Mouse (Mus musculus) layer of hippocampus, postnatal 36 days (tissue): ENCODE measurements around the gene Wdr60. TPM values are rescaled to one million over a fixed set of nuclear protein-coding genes. Genes with fewer than 3 reads are reported as not detected.
"Not testable (repeated sequence)": the region's sequence is repeated elsewhere in the genome, so short reads cannot be mapped to it uniquely, and the experiment has no call there.

Source experiments
- DNase-seq, 2 experiments: peaks; one replicate each; pipeline ENCODE4 v3.0.0; 2022
- total RNA-seq, 2 experiments: library from RNA; stranded (reverse); gene quantifications; 2 replicates each; pipeline ENCODE4 v1.2.3; 2021

Gene Wdr60
- 10 to 100 TPM; 17.2 to 17.6 TPM for total RNA-seq

- DNase-seq: peak; percentile 89
Measured at GRCm38 (mm10) chr12:116262555-116263341, at the start of gene Wdr60. Gene Wdr60 (minus strand): TSS chr12:116263022.

- DNase-seq: no peak
Measured at GRCm38 (mm10) chr12:116308612-116309011, 45.8 kb upstream of the Wdr60 start.

DNA sequence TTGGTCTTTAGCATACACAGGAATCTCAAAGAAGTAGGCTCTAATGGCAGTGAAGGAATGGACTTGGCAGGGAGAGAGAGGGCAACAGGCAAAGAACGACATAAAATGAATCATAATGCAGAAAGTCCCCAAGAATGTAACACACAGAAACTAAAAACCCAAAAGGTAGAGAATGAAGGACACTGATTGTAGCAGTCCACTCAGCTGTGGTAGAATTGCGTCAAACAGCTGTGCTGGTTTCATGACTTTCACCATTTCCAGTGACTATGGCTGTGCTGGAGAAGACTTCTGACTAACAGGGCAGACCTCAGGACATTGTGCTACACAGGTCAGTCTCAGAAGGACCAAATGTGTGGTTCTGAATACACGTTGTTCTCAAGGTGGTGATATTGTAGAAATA is 45.0 kb upstream of the Wdr60 start:
- DNase-seq: no peak

DNA sequence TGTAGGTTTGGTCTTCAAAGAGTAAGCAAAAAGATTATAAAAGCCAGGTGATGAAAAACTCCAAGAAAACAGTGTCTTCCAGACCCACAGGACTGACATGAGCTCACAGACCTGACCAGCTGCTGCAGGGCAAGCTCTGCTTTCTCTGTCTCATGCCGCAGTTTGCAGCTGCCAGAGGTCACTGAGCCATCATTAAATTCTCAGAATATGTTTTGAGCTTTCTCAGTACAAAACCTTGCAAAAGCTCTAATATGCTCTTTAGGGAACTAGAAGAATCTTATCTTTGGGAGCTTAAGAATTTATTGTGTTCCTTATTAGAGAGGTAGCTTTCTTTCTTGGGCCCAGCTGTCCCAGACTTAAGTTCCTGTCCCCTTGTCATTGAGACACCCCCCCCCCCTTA is 43.2 kb upstream of the Wdr60 start:
- no peak for DNase-seq

- DNase-seq: no peak
Measured at GRCm38 (mm10) chr12:116302181-116302580, 39.4 kb upstream of the Wdr60 start.

DNA sequence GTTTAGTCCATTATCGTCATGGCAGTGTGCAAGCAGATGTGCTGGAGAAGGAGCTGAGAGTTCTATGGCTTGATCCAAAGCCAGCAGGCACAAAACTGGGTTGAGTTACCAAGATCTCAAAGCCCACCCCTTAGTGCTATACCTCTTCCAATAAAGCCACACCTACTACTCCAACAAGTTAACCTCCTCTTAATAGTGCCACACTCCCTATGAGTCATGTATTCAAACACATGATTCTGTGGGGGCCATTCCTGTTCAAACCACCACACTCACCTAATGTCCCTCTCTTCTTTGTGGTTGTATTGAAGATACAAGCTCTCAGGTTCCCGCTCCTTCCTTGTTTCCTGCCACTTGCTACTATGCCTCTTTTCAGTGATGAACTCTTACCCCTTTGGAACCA is 37.1 kb upstream of the Wdr60 start:
- no peak for DNase-seq

DNA sequence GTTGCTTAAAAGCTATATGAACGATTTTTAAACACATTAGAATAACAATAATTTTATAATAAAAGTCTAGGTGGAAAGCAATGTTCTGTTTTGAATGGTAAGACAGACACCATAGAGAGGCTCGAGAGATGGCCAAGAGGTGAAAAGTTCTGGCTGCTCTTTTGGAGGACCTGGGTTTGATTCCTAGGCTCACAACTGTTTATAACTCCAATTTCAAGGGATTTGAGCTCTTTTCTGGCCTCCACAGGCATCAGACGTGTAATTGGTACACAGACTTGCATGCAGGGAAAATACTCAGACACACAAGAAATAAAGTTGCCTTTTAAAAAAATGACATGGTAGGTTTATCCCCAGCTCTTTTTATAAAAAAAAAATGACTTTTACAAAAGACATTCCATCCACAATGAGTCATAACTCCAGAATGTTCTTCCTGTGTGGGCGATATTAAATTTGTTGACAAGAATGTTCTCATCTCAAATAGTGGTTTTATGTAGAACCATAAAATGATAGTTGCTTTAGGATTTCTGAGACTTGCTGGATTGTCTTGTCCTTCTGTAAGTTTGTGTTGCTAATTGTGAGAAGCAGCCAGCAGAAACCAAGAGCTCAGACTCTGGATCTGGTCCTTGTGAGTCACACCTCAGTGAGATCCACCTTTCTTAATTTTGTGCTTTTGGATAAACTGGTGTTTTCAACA is 30.9 kb upstream of the Wdr60 start:
- DNase-seq: no peak

DNA sequence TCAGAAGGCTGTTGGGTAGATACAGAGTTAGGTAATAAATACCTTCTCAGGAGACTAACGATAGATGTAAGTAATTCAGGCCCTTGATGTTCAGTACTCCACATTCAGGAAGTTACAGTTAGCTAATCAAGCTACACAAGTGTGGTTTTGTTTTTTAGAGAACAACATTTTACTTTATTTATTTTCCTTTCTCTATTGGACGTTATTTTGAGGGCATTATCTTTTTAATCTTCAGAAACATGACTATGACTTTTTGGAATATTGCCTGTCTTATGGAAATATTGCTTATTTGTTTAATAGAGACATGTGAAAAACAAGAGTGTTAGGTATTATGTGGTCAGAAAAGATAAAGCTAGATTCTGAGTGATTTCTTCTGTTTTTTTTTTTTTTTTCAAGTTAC is 30.4 kb upstream of the Wdr60 start:
- DNase-seq: no peak

GRCm38 (mm10) chr12:116283511-116283910 is 20.7 kb upstream of the Wdr60 start:
- DNase-seq: no peak

DNA sequence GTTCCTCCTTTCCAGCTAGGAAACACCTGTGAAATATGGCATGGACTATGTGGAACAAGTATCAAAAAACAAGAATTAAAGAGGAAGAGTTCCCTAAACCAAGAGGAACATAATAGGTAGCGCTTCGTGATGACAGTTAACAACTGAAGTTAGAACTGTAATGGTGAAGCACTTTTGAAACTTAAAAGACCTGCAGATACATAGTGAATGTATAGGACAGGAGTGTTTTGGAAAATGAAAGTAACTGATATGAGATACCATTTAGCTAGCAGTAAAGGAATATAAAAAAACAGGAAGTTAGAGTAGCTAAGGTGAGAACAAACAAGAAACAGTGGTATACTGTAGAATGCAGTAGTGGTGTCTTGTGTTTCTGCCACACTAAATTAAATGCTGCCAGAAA is 20.0 kb upstream of the Wdr60 start:
- no peak for DNase-seq

GRCm38 (mm10) chr12:116281427-116282281 is 18.8 kb upstream of the Wdr60 start:
- peak in 1 of 2 experiments; percentile 16 for DNase-seq

GRCm38 (mm10) chr12:116280653-116281364 is 18.0 kb upstream of the Wdr60 start, which contains the start of gene Esyt2:
Gene Esyt2 (plus strand): TSS chr12:116281196.
- peak; percentile 100 for DNase-seq

- no peak for DNase-seq
Measured at GRCm38 (mm10) chr12:116280149-116280652, 17.4 kb upstream of the Wdr60 start.

DNA sequence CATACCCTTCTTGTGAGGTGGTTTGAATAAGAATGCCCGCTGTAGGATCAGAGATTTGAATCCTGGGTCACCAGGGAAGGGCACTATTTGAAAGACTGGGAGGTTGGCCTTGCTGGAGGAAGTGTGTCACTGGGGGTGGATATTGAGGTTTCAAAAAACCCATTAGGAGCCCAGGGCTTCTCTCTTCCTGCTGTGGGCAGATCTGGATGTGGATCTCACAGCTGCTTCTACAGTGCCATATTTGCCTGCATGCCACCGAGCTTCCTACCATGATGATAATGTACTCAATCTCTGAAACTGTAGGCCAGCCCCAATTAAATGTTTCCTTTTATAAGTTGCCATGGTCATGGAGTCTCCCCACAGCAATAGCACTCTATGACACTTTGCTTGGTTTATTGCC is 16.4 kb upstream of the Wdr60 start:
- no peak for DNase-seq

DNA sequence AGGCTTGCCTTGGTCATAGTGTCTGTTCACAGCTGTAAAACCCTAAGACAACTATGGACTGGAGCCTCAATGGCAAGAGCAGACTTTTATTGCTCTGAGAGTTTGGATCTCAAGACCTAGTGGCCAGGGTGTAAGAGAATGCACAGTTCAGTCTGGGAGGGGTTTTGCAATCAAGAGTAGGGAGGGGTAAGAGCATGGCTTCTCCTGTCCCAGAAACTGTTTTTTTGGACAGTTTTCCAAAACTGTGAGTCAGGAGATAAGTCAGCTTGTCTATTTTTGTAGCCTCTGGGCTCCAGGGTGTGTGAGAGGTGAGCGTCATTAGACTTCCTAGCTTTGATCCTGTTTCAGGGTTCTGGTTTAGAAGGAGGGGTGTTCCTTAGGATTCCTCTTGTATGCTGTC is 15.7 kb upstream of the Wdr60 start:
- no peak for DNase-seq

GRCm38 (mm10) chr12:116276961-116277360 is 14.1 kb upstream of the Wdr60 start:
- no peak for DNase-seq

- DNase-seq: no peak
Measured at GRCm38 (mm10) chr12:116275631-116276030, 12.8 kb upstream of the Wdr60 start.

- not testable (repeated sequence) for DNase-seq
Measured at GRCm38 (mm10) chr12:116275086-116275485, 12.3 kb upstream of the Wdr60 start, which contains the start of gene Gm11027. Gene Gm11027 (plus strand): TSS chr12:116275386.

GRCm38 (mm10) chr12:116273733-116274132 is 10.9 kb upstream of the Wdr60 start:
- no peak for DNase-seq

DNA sequence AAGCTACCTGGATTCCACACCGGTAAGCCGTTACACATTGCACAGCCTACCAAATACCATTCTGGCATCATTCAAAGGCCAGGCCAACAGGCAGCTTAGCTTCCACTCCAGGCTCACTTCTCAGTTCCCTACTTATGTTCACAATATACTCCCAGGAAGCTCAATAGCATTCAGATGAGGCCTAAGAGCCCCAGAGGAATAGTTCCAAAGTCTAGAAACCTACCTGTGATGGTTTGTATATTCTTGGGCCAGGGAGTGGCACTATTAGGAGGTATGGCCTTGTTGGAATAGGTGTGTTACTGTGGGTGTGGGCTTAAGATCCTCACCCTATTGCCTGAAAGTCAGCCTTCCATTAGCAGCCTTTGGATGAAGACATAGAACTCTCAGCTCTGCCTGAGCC is 8.2 kb upstream of the Wdr60 start:
- DNase-seq: no peak

DNA sequence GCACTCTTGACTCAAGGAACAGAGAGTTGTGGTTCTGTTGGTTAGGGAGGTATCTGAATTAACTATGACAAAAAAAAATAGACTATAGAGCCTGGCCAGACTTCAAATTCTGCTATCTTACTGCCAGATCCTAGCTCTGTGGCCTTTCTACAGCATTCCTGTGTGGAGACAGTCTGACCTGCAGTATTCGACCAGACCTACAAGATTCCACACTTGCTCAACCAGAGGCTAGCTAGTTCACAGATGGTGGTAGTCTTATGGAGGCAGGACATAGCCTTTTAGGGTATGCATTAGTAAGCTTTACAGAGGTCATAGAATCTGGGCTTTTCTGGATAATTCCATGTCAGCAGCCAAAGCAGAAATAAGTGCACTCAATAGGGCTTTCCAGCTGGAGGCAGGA is 7.7 kb upstream of the Wdr60 start:
- no peak for DNase-seq

DNA sequence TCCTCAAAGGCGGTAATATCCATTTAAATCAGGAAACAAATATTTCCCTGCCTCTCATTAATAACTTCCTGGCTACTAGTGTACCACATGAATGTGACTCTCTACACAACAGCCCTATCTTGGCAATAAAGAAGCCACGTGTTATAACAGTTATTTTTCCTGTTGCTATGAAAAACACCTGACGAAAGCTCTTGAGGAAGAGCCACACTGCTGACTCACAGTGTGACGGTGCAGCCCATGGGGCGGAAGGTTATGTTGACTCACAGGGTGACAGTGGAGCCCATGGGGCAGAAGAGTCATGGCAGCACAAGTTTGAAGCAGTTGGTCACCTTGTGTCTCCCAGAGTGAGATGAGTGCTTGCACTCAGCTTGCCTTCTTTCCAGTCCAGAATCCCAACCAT is 6.6 kb upstream of the Wdr60 start:
- no peak for DNase-seq
